Mouse (Mus musculus): ENCODE results near the gene Adamtsl5. TPM values are rescaled to one million over a fixed set of nuclear protein-coding genes. Genes with fewer than 3 reads are reported as not detected.

The Adamtsl5 gene
- polyA plus RNA-seq, 1 experiment from 2014 or later, result 0.27 TPM

GRCm38 (mm10) chr10:80320340-80320760 is 27.9 kb downstream of the Adamtsl5 start, which contains the start of gene 2310011J03Rik:
Gene 2310011J03Rik, minus strand, starts transcription at chr10:80320537.
- peaks cover 86% of the 10 kb centered on the region for H3K4me1 ChIP-seq
- H3K36me3 ChIP-seq (replicated peaks), result peaks cover 40% of the 10 kb centered on the region
- peaks cover 66% of the 10 kb centered on the region for H3K27me3 ChIP-seq (ENCODE audit: poor library complexity, severe bottlenecking)
- H3K9me3 ChIP-seq, result no peaks in the 10 kb centered on the region
- H3K4me3 ChIP-seq, result peak within 1 kb of the TSS; percentile 94
- DNase-seq (ENCODE audit: extremely low spot score, low spot score), result peak; percentile 89
- peak within 1 kb of the TSS; percentile 82 for H3K27ac ChIP-seq
- WGBS, result under 1% methylated on average over 34 of the region's 34 CpGs

GRCm38 (mm10) chr10:80317011-80317410 is 31.2 kb downstream of the Adamtsl5 start:
- WGBS, result 65% methylated on average over 10 of the region's 10 CpGs

DNA sequence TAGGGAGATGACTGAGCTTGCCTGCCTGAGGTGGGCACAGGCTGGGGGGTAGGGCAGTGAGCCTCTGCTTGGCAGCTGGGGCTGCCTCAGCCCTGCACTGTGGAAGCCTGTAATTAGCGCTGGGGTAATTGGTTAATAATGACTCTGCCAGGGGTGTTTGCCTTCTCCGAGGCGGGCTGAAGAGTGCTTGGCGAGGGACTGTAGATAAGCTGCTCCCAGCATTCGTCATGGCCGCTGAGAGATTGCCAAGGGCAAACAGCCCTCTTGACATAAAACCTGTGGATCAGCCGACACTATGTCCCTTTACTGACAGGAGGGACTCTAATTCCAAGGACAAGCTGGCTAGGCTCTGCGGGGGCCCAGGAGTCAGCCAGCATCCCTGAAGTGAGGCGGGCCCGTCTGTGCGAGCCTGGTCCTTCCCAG is 31.8 kb downstream of the Adamtsl5 start:
- 41% methylated on average over 11 of the region's 11 CpGs for WGBS
- Histone ChIP-seq H3K9me3 (no peaks in the 10 kb centered on the region), H3K4me1 (peaks cover 75% of the 10 kb centered on the region), H3K27ac (no peak overlapping the region), H3K36me3 (replicated peaks) (peaks cover 76% of the 10 kb centered on the region), H3K4me3 (peak overlapping the region; percentile 2; the same call in 1 of the 2 replicates), H3K27me3 (ENCODE audit: poor library complexity, severe bottlenecking) (peaks cover 69% of the 10 kb centered on the region)
- no peak for DNase-seq (ENCODE audit: extremely low spot score, low spot score)

More at GRCm38 (mm10) chr10:80317011-80317410, 31.2 kb downstream of the Adamtsl5 start:
- H3K4me3 ChIP-seq, result peak overlapping the region; percentile 2; the same call in 1 of the 2 replicates
- H3K27me3 ChIP-seq (ENCODE audit: poor library complexity, severe bottlenecking), result peaks cover 69% of the 10 kb centered on the region
- peaks cover 81% of the 10 kb centered on the region for H3K4me1 ChIP-seq
- no peaks in the 10 kb centered on the region for H3K9me3 ChIP-seq
- H3K27ac ChIP-seq, result no peak overlapping the region
- H3K36me3 ChIP-seq (replicated peaks), result peaks cover 73% of the 10 kb centered on the region
- DNase-seq (ENCODE audit: extremely low spot score, low spot score), result no peak

GRCm38 (mm10) chr10:80315315-80315714 is 32.9 kb downstream of the Adamtsl5 start:
- WGBS, result 50% methylated on average over 27 of the region's 27 CpGs
- DNase-seq (ENCODE audit: extremely low spot score, low spot score), result no peak
- Histone ChIP-seq H3K4me1 (peaks cover 73% of the 10 kb centered on the region), H3K9me3 (no peaks in the 10 kb centered on the region), H3K36me3 (replicated peaks) (peaks cover 86% of the 10 kb centered on the region), H3K27me3 (ENCODE audit: poor library complexity, severe bottlenecking) (peaks cover 79% of the 10 kb centered on the region), H3K4me3 (peak overlapping the region; percentile 12; the same call in 1 of the 2 replicates), H3K27ac (no peak overlapping the region)

- Histone ChIP-seq H3K27me3 (ENCODE audit: poor library complexity, severe bottlenecking) (peaks cover 80% of the 10 kb centered on the region), H3K9me3 (no peaks in the 10 kb centered on the region), H3K4me3 (peak overlapping the region; percentile 9; the same call in 1 of the 2 replicates), H3K36me3 (replicated peaks) (peaks cover 90% of the 10 kb centered on the region), H3K4me1 (peaks cover 67% of the 10 kb centered on the region), H3K27ac (no peak overlapping the region)
- 68% methylated on average over 16 of the region's 16 CpGs for WGBS
- no peak for DNase-seq (ENCODE audit: extremely low spot score, low spot score)
Measured at GRCm38 (mm10) chr10:80314494-80315001, 33.7 kb downstream of the Adamtsl5 start.

DNA sequence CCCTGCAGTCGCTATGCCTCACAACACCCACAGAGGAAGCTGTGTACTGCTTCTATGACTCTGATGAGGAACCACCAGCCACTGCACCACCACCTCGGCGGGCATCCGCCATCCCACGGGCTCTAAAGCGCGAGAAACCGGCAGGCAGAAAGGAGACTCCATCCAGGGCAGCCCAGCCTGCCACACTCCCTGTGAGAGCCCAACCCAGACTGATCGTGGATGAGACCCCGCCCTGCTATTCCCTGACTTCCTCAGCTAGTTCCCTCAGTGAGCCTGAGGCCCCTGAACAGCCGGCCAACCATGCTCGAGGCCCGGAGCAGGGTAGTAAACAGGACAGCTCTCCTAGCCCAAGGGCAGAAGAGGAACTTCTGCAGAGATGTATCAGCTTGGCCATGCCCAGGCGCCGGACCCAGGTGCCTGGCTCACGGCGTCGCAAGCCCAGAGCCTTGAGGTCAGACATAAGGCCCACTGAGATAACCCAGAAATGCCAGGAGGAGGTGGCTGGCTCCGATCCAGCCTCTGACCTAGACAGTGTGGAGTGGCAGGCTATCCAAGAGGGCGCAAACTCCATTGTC is 34.5 kb downstream of the Adamtsl5 start:
- Histone ChIP-seq H3K4me3 (0 out of 2 replicates have a peak overlapping the region, but pooled peaks have one; percentile 1), H3K9me3 (no peaks in the 10 kb centered on the region), H3K27ac (no peak overlapping the region), H3K4me1 (peaks cover 59% of the 10 kb centered on the region), H3K36me3 (replicated peaks) (peaks cover 92% of the 10 kb centered on the region), H3K27me3 (ENCODE audit: poor library complexity, severe bottlenecking) (peaks cover 80% of the 10 kb centered on the region)
- 66% methylated on average over 20 of the region's 20 CpGs for WGBS
- DNase-seq (ENCODE audit: extremely low spot score, low spot score), result no peak

GRCm38 (mm10) chr10:80312586-80313504 is 35.4 kb downstream of the Adamtsl5 start:
- peaks cover 53% of the 10 kb centered on the region for H3K4me1 ChIP-seq

DNA sequence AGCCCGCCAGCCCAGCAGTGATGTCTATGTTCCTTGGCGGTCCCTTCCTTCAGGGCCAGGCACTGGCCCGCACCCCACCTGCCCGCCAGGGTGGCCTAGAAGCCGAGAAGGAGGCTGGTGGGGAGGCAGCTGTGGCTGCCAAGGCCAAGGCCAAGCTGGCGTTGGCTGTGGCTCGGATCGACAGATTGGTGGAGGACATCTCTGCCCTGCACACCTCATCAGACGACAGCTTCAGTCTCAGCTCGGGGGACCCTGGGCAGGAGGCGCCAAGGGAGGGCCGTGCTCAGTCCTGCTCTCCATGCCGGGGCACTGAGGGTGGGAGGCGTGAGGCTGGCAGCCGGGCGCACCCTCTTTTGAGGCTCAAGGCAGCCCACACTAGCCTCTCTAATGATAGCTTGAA is 36.7 kb downstream of the Adamtsl5 start:
- Histone ChIP-seq H3K27me3 (ENCODE audit: poor library complexity, severe bottlenecking) (peaks cover 78% of the 10 kb centered on the region), H3K4me1 (peaks cover 42% of the 10 kb centered on the region), H3K27ac (no peak overlapping the region), H3K36me3 (replicated peaks) (peaks cover 92% of the 10 kb centered on the region), H3K4me3 (no peak overlapping the region), H3K9me3 (no peaks in the 10 kb centered on the region; the same call in 1 of the 2 replicates)
- DNase-seq (ENCODE audit: extremely low spot score, low spot score), result no peak
- 92% methylated on average over 16 of the region's 16 CpGs for WGBS

More at GRCm38 (mm10) chr10:80312586-80313504, 35.4 kb downstream of the Adamtsl5 start:
- Histone ChIP-seq H3K27ac (no peak overlapping the region), H3K9me3 (no peaks in the 10 kb centered on the region; the same call in 1 of the 2 replicates), H3K36me3 (replicated peaks) (peaks cover 92% of the 10 kb centered on the region), H3K4me3 (peak overlapping the region; percentile 5; the same call in 1 of the 2 replicates), H3K27me3 (ENCODE audit: poor library complexity, severe bottlenecking) (peaks cover 80% of the 10 kb centered on the region)
- no peak for DNase-seq (ENCODE audit: extremely low spot score, low spot score)
- WGBS, result 74% methylated on average over 54 of the region's 54 CpGs

DNA sequence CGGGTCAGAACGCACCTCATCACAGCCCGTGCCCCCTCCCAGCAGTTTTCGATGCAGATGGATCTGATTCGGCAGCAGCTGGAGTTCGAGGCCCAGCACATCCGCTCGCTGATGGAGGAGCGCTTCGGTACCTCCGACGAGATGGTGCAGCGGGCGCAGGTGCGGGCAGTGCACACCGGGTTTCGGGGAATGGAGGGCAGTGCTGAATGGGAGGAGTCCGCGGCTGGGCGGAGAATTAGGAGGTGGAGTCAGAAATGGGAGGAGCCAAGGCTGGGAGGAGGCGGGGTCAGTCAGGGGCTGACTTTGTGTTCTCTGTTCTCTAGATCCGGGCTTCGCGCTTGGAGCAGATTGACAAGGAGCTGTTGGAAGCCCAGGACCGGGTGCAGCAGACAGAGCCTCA is 43.4 kb downstream of the Adamtsl5 start:
- H3K27ac ChIP-seq, result 0 out of 2 replicates have a peak overlapping the region, but pooled peaks have one; percentile 31
- DNase-seq (ENCODE audit: extremely low spot score, low spot score), result no peak
- WGBS, result 20% methylated on average over 25 of the region's 25 CpGs
- peaks cover 77% of the 10 kb centered on the region for H3K27me3 ChIP-seq (ENCODE audit: poor library complexity, severe bottlenecking)
- H3K9me3 ChIP-seq, result no peaks in the 10 kb centered on the region; the same call in 1 of the 2 replicates
- H3K4me3 ChIP-seq, result peak overlapping the region; percentile 29
- H3K36me3 ChIP-seq (replicated peaks), result peaks cover 77% of the 10 kb centered on the region
- H3K4me1 ChIP-seq, result peaks cover 40% of the 10 kb centered on the region

- 25% methylated on average over 12 of the region's 12 CpGs for WGBS
- peak overlapping the region; percentile 29 for H3K4me3 ChIP-seq
- H3K4me1 ChIP-seq, result peaks cover 44% of the 10 kb centered on the region
- H3K27ac ChIP-seq, result 0 out of 2 replicates have a peak overlapping the region, but pooled peaks have one; percentile 31
- peaks cover 76% of the 10 kb centered on the region for H3K36me3 ChIP-seq (replicated peaks)
- H3K9me3 ChIP-seq, result no peaks in the 10 kb centered on the region; the same call in 1 of the 2 replicates
- H3K27me3 ChIP-seq (ENCODE audit: poor library complexity, severe bottlenecking), result peaks cover 81% of the 10 kb centered on the region
- no peak for DNase-seq (ENCODE audit: extremely low spot score, low spot score)
Measured at GRCm38 (mm10) chr10:80304458-80304857, 43.8 kb downstream of the Adamtsl5 start.

- Histone ChIP-seq H3K4me1 (peaks cover 64% of the 10 kb centered on the region), H3K27me3 (ENCODE audit: poor library complexity, severe bottlenecking) (peaks cover 93% of the 10 kb centered on the region), H3K9me3 (no peaks in the 10 kb centered on the region), H3K36me3 (replicated peaks) (peaks cover 56% of the 10 kb centered on the region), H3K27ac (peak overlapping the region; percentile 89), H3K4me3 (peak overlapping the region; percentile 57)
- no peak for DNase-seq (ENCODE audit: extremely low spot score, low spot score)
- WGBS, result 15% methylated on average over 9 of the region's 9 CpGs
Measured at GRCm38 (mm10) chr10:80302471-80302881, 45.7 kb downstream of the Adamtsl5 start.

- 60% methylated on average over 5 of the region's 5 CpGs for WGBS
- no peak for DNase-seq (ENCODE audit: extremely low spot score, low spot score)
- Histone ChIP-seq H3K9me3 (no peaks in the 10 kb centered on the region), H3K4me1 (peaks cover 69% of the 10 kb centered on the region), H3K36me3 (replicated peaks) (peaks cover 51% of the 10 kb centered on the region), H3K4me3 (peak overlapping the region; percentile 57), H3K27me3 (ENCODE audit: poor library complexity, severe bottlenecking) (peaks cover 93% of the 10 kb centered on the region), H3K27ac (peak overlapping the region; percentile 89)
Measured at GRCm38 (mm10) chr10:80302082-80302355, 46.2 kb downstream of the Adamtsl5 start.
